Mouse (Mus musculus) neutrophil, adult 83 days (primary cell): ENCODE measurements around the gene Zfp512. TPM values are rescaled to one million over a fixed set of nuclear protein-coding genes. Genes with fewer than 3 reads are reported as not detected.

Experiments
- total RNA-seq, 2 experiments: library from RNA; stranded (reverse); gene quantifications; one replicate each; pipeline ENCODE4 v1.2.4; 2023

The Zfp512 gene
- 10 to 100 TPM; 18.2 to 18.9 TPM for total RNA-seq

GRCm38 (mm10) chr5:31451878-31452561 is at the start of gene Zfp512:
Gene Zfp512, plus strand, starts transcription at chr5:31452431.

DNA sequence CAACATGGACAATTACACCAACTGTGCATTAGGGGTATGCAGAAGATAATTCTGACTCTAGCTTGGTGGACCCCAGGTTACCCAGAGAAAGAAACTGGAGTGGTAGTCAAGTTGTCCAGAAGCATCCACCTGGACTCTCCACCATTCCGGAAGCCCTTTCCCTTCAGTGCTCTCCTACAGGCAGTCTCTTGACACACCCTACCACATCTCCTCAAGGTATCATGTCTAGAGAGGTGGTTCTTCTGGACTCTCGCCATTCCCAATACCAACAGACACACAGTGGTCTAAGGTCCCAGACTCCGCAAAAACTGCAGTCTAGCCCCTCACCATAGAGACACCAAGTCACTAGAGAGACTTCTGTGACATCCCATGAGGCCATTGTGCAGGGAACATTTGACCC is 33.2 kb downstream of the Zfp512 start, which contains the start of gene 4930548H24Rik:
4930548H24Rik (plus strand) TSS at position 301 of the 400 bp plus-strand sequence.

DNA sequence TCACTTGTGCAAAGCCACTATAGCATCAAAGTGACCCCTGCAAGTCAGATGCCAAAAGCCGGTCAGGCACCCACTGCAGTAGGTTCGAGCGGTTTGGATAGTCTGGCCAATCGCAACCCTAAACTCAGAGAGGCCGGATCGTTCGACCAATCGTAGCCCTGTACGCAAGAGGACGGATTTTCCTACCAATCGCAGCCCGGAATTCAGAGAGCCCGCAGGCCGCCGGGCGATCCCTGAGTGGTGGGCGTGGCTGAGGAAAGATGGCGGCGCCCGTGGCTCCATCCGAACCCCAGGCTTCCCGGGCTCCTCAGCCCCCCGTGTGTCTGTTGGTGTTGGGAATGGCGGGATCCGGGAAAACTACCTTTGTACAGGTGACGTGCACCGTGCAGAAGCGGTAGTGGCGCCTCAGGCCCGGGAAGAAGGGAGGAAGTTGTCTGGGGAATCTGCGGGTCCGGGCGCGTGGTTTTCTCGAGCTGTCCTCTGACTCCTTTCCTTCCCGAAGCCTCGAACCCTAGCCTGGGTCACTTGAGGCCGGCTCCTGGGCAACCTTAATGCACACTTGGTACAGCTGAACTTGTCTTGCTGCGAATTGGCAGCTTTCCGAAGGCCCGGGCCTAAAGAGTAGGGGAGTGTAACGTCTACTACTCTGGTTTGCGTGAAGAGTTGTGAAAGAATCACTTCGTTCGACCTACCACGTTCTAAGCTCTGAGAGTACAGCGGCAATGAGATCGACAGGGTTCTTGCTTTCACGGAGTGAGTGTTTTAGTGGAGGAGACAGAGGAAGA is 42.5 kb downstream of the Zfp512 start, which contains the start of gene Gpn1:
Gpn1 (plus strand) TSS at position 229 of the 785 bp plus-strand sequence.

GRCm38 (mm10) chr5:31526354-31527116 is 74.3 kb downstream of the Zfp512 start, which contains the start of gene Slc4a1ap:
Gene Slc4a1ap, plus strand, starts transcription at chr5:31526995.

DNA sequence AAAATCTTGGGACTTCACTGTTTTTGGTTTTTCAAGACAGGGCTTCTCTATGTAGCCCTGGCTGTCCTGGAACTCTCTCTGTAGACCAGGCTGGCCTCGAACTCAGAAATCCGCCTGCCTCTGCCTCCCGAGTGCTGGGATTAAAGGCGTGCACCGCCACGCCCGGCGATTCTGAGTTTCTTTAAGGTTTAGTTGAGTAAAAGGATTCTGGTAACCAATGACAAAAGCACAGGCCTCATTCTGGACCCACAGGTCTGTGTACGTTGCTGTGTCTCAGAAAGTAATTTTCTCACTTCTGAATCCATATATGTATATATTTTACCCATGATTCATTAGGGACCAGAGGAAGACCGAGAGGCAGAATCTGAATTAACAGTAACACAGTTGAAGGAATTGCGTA is 75.5 kb downstream of the Zfp512 start, which contains the start of gene Supt7l:
Supt7l (minus strand) TSS at position 101 of the 400 bp plus-strand sequence.

Other genes with a start within 250 kb of the Zfp512 start
- 10 to 100 TPM; 76.0 to 81.9 TPM for gene Ppm1g, start 231.7 kb upstream of the Zfp512 start, total RNA-seq
- 100 to 1,000 TPM; 133 to 161 TPM for gene Nrbp1, start 211.6 kb upstream of the Zfp512 start, total RNA-seq
- 1 to 10 TPM in 1 of 2 experiments, under 1 TPM in 1; 0.92 to 1.9 TPM for gene Gm9970, start 211.2 kb upstream of the Zfp512 start, total RNA-seq
- gene Krtcap3, start 200.7 kb upstream of the Zfp512 start, total RNA-seq: 10 to 100 TPM in 1 of 2 experiments, 1 to 10 TPM in 1; 9.2 to 12.4 TPM
- gene Ift172, start 161.3 kb upstream of the Zfp512 start, total RNA-seq: 10 to 100 TPM in 1 of 2 experiments, 1 to 10 TPM in 1; 6.3 to 13.2 TPM
- not detected for gene Fndc4, start 156.4 kb upstream of the Zfp512 start, total RNA-seq
- not detected for gene Gckr, start 155.0 kb upstream of the Zfp512 start, total RNA-seq
- under 1 TPM; 0.28 to 0.79 TPM for gene 4930548H24Rik, start 33.3 kb downstream of the Zfp512 start, total RNA-seq
- 10 to 100 TPM; 36.3 to 41.1 TPM for gene Gpn1, start 42.3 kb downstream of the Zfp512 start, total RNA-seq
- gene Slc4a1ap, start 74.6 kb downstream of the Zfp512 start, total RNA-seq: 10 to 100 TPM; 23.6 to 26.1 TPM
- 10 to 100 TPM in 1 of 2 experiments, 1 to 10 TPM in 1; 9.6 to 10.5 TPM for gene Supt7l, start 75.4 kb downstream of the Zfp512 start, total RNA-seq
- gene Mrpl33, start 144.5 kb downstream of the Zfp512 start, total RNA-seq: 100 to 1,000 TPM; 355 to 356 TPM
- gene Rbks, start 245.2 kb downstream of the Zfp512 start, total RNA-seq: 10 to 100 TPM; 15.2 to 20.0 TPM
- gene Babam2, start 245.3 kb downstream of the Zfp512 start, total RNA-seq: 10 to 100 TPM; 48.6 to 59.6 TPM